Mouse (Mus musculus) MEL (cell line): ENCODE data around the gene Fbxo36. TPM values are rescaled to one million over a fixed set of nuclear protein-coding genes. Genes with fewer than 3 reads are reported as not detected.

ENCODE experiments used
- DNase-seq: peaks from one replicate; pipeline ENCODE4 v3.0.0; 2011; ENCODE audit warnings: low read depth, low spot score
- H3K27ac ChIP-seq: 2 replicates; pipeline ENCODE4 v1.5.1; 2012; ENCODE audit warnings: low read depth, mild to moderate bottlenecking, control low read depth, low read length, moderate library complexity; ENCODE audit not compliant: control insufficient read depth
- H3K27me3 ChIP-seq, 2 experiments: fragments of 150-350 bp in 1 of 2; sonication (generic) in 1 of 2; 2 replicates each; pipeline ENCODE4 v1.6.1; 2012; ENCODE audit warnings: low read length in 2 of 2, mild to moderate bottlenecking in 2 of 2, improper control_type of control experiment in 1 of 2, moderate library complexity in 1 of 2; ENCODE audit not compliant: insufficient read depth in 2 of 2, control insufficient read depth in 1 of 2
- H3K36me3 ChIP-seq, 2 experiments: 2 replicates each; pipeline ENCODE4 v1.6.1; 2012 to 2014; ENCODE audit warnings: low read length in 2 of 2, improper control_type of control experiment in 1 of 2, inconsistent platforms in 1 of 2, mild to moderate bottlenecking in 1 of 2; ENCODE audit not compliant: insufficient read depth in 2 of 2, control insufficient read depth in 1 of 2
- H3K4me1 ChIP-seq, 2 experiments: fragments of 150-350 bp in 1 of 2; sonication (generic) in 1 of 2; 2 replicates each; pipeline ENCODE4 v1.6.1; 2012; ENCODE audit warnings: low read length in 2 of 2, improper control_type of control experiment in 1 of 2, mild to moderate bottlenecking in 1 of 2; ENCODE audit not compliant: insufficient read depth in 2 of 2, control insufficient read depth in 1 of 2
- H3K4me3 ChIP-seq, 2 experiments: fragments of 150-350 bp in 1 of 2; sonication (generic) in 1 of 2; 2 replicates each; pipeline ENCODE4 v1.5.1; 2012; ENCODE audit warnings: low read depth in 2 of 2, low read length in 2 of 2, mild to moderate bottlenecking in 2 of 2, moderate library complexity in 2 of 2, control low read depth in 1 of 2, improper control_type of control experiment in 1 of 2; ENCODE audit not compliant: control insufficient read depth in 1 of 2, insufficient read depth in 1 of 2
- H3K79me2 ChIP-seq: 2 replicates; pipeline ENCODE4 v1.6.1; 2012; ENCODE audit warnings: mild to moderate bottlenecking, low read length, moderate library complexity; ENCODE audit not compliant: control insufficient read depth, poor library complexity, insufficient read depth
- H3K9ac ChIP-seq: 2 replicates; pipeline ENCODE4 v1.6.1; 2012; ENCODE audit warnings: low read depth, mild to moderate bottlenecking, control low read depth, low read length, moderate library complexity; ENCODE audit not compliant: control insufficient read depth, poor library complexity, severe bottlenecking
- H3K9me3 ChIP-seq: fragments of 150-350 bp; sonication (generic); replicated peaks from 2 replicates; pipeline ENCODE4 v1.6.1; 2012; ENCODE audit warnings: mild to moderate bottlenecking, low read length, improper control_type of control experiment, moderate library complexity; ENCODE audit not compliant: insufficient read depth
- BHLHE40 ChIP-seq: IDR thresholded peaks from 2 replicates; pipeline ENCODE4 v1.6.1; 2012; ENCODE audit warnings: low read depth, mild to moderate bottlenecking, inconsistent platforms, low read length, improper control_type of control experiment, borderline replicate concordance
- CHD1 ChIP-seq: IDR thresholded peaks from 2 replicates; pipeline ENCODE4 v1.6.1; 2012; ENCODE audit warnings: low read depth, mild to moderate bottlenecking, inconsistent platforms, low read length, improper control_type of control experiment
- ETS1 ChIP-seq: IDR thresholded peaks from 2 replicates; pipeline ENCODE4 v1.6.1; 2012; ENCODE audit warnings: low read depth, mild to moderate bottlenecking, inconsistent platforms, low read length, improper control_type of control experiment, moderate library complexity
- GATA1 ChIP-seq: IDR thresholded peaks from 2 replicates; pipeline ENCODE4 v1.6.1; 2011; ENCODE audit warnings: low read depth, low read length, improper control_type of control experiment
- JUND ChIP-seq: IDR thresholded peaks from 2 replicates; pipeline ENCODE4 v1.6.1; 2011; ENCODE audit warnings: low read depth, mild to moderate bottlenecking, improper control_type of control experiment, low read length
- MEF2A ChIP-seq: IDR thresholded peaks from 2 replicates; pipeline ENCODE4 v1.6.1; 2014; ENCODE audit warnings: low read depth, mild to moderate bottlenecking, inconsistent platforms, low read length, improper control_type of control experiment; ENCODE audit not compliant: poor library complexity, insufficient replicate concordance, severe bottlenecking; ENCODE audit errors: extremely low read depth
- MYB ChIP-seq: IDR thresholded peaks from 2 replicates; pipeline ENCODE4 v1.6.1; 2011; ENCODE audit warnings: mild to moderate bottlenecking, low read depth, low read length, improper control_type of control experiment
- NRF1 ChIP-seq: IDR thresholded peaks from 2 replicates; pipeline ENCODE4 v1.6.1; 2014; ENCODE audit warnings: low read depth, mild to moderate bottlenecking, inconsistent platforms, low read length, improper control_type of control experiment, moderate library complexity; ENCODE audit not compliant: poor library complexity, insufficient read depth, severe bottlenecking
- POLR2A ChIP-seq, 2 experiments: IDR thresholded peaks; 2 replicates each; pipeline ENCODE4 v1.6.1; 2011 to 2012; ENCODE audit warnings: low read length in 2 of 2, mild to moderate bottlenecking in 2 of 2, control low read depth in 1 of 2, improper control_type of control experiment in 1 of 2, low read depth in 1 of 2, moderate library complexity in 1 of 2; ENCODE audit not compliant: control insufficient read depth in 1 of 2, insufficient read depth in 1 of 2, poor library complexity in 1 of 2
- POLR2AphosphoS2 ChIP-seq: IDR thresholded peaks from 2 replicates; pipeline ENCODE4 v1.6.1; 2011; ENCODE audit warnings: low read length, improper control_type of control experiment
- SIN3A ChIP-seq: IDR thresholded peaks from 2 replicates; pipeline ENCODE4 v1.6.1; 2012; ENCODE audit warnings: low read length, improper control_type of control experiment, inconsistent platforms
- TAL1 ChIP-seq: IDR thresholded peaks from 2 replicates; pipeline ENCODE4 v1.6.1; 2012; ENCODE audit warnings: mild to moderate bottlenecking, inconsistent platforms, low read length, moderate library complexity, mixed read lengths
- TBP ChIP-seq: IDR thresholded peaks from 2 replicates; pipeline ENCODE4 v1.8.0; 2011; ENCODE audit warnings: low read depth, low read length, improper control_type of control experiment
- TCF12 ChIP-seq: IDR thresholded peaks from 2 replicates; pipeline ENCODE4 v1.6.1; 2014; ENCODE audit warnings: low read depth, mild to moderate bottlenecking, inconsistent platforms, low read length, improper control_type of control experiment, moderate library complexity
- UBTF ChIP-seq: IDR thresholded peaks from 2 replicates; pipeline ENCODE4 v1.6.1; 2012; ENCODE audit warnings: low read depth, mild to moderate bottlenecking, inconsistent platforms, low read length, improper control_type of control experiment, moderate library complexity, borderline replicate concordance; ENCODE audit not compliant: insufficient read depth
- USF1 ChIP-seq: IDR thresholded peaks from 2 replicates; pipeline ENCODE4 v1.6.1; 2014; ENCODE audit warnings: low read depth, mild to moderate bottlenecking, inconsistent platforms, low read length, improper control_type of control experiment, moderate library complexity
- USF2 ChIP-seq, 2 experiments: IDR thresholded peaks; 2 replicates each; pipeline ENCODE4 v1.6.1; 2011 to 2012; ENCODE audit warnings: improper control_type of control experiment in 2 of 2, low read length in 2 of 2, borderline replicate concordance in 1 of 2, inconsistent platforms in 1 of 2, low read depth in 1 of 2, mild to moderate bottlenecking in 1 of 2; ENCODE audit not compliant: insufficient read depth in 1 of 2
- ZMIZ1 ChIP-seq: IDR thresholded peaks from 2 replicates; pipeline ENCODE4 v1.6.1; 2012; ENCODE audit warnings: low read depth, mild to moderate bottlenecking, inconsistent platforms, low read length, improper control_type of control experiment, moderate library complexity
- ZNF384 ChIP-seq: IDR thresholded peaks from 2 replicates; pipeline ENCODE4 v1.6.1; 2012; ENCODE audit warnings: low read depth, mild to moderate bottlenecking, inconsistent platforms, low read length, improper control_type of control experiment
- polyA plus RNA-seq, 2 experiments: library from polyadenylated mRNA; stranded (reverse) in 1 of 2; unstranded in 1 of 2; fragments of >175 nt in 1 of 2; fragments of >200 nt in 1 of 2; gene quantifications; 2 replicates each; pipeline versions ENCODE4 v1.2.1 to v1.2.4; 2012; ENCODE audit warnings: low replicate concordance in 2 of 2, low read depth in 1 of 2; ENCODE audit not compliant: insufficient read length in 2 of 2, insufficient read depth in 1 of 2, missing spikeins in 1 of 2
- total RNA-seq: library from RNA; depleted of rRNA; stranded (reverse); fragments of 300-350 nt; gene quantifications from 2 replicates; pipeline ENCODE4 v1.2.3, GENCODE M21; 2012

The Fbxo36 gene
- total and polyA plus RNA-seq, 3 experiments: 2.5 to 2.9 TPM; not detected in 1

GRCm38 (mm10) chr1:84936716-84937510 lies 97.3 kb downstream of the Fbxo36 start:
- Histone ChIP-seq H3K36me3 (no peaks in the 10 kb centered on the region; a peak in 1 of 4 replicates), H3K9ac (no peak overlapping the region), H3K27me3 (no peaks in the 10 kb centered on the region), H3K79me2 (no peaks in the 10 kb centered on the region), H3K4me1 (no peaks in the 10 kb centered on the region), H3K9me3 (no peaks in the 10 kb centered on the region), H3K27ac (no peak overlapping the region), H3K4me3 (no peak overlapping the region)
- DNase-seq: no peak
- no peak for TF ChIP-seq ZNF384
- no peak for TF ChIP-seq NRF1
- no peak for TF ChIP-seq USF2 (IDR thresholded peaks at IDR 0.05; ENCODE audit: borderline replicate concordance in 1 of 2, insufficient read depth in 1 of 2, low read depth in 1 of 2, low read length in 2 of 2)
- TF ChIP-seq POLR2AphosphoS2: no peak
- TF ChIP-seq GATA1: no peak
- no peak for TF ChIP-seq CHD1
- TF ChIP-seq MYB: no peak
- TF ChIP-seq TCF12: no peak
- no peak for TF ChIP-seq TBP
- TF ChIP-seq BHLHE40: no peak
- no peak for TF ChIP-seq JUND
- no peak for TF ChIP-seq ZMIZ1

GRCm38 (mm10) chr1:84939466-84939865 lies 99.8 kb downstream of the Fbxo36 start:
- H3K9ac ChIP-seq: no peak overlapping the region
- H3K79me2 ChIP-seq: no peaks in the 10 kb centered on the region
- no peak for DNase-seq
- no peaks in the 10 kb centered on the region for H3K9me3 ChIP-seq
- no peak overlapping the region for H3K27ac ChIP-seq
- H3K27me3 ChIP-seq: no peaks in the 10 kb centered on the region
- no peaks in the 10 kb centered on the region for H3K4me1 ChIP-seq
- H3K36me3 ChIP-seq: no peaks in the 10 kb centered on the region; a peak in 1 of 4 replicates
- no peak overlapping the region for H3K4me3 ChIP-seq
- TF ChIP-seq ETS1 (no peak), USF1 (no peak), CHD1 (no peak), SIN3A (no peak), UBTF (no peak), TCF12 (no peak), ZNF384 (no peak), POLR2A (IDR thresholded peaks at IDR 0.05; ENCODE audit: control insufficient read depth in 1 of 2, insufficient read depth in 1 of 2, low read depth in 1 of 2, low read length in 2 of 2, poor library complexity in 1 of 2) (no peak), MEF2A (no peak), TAL1 (no peak), NRF1 (no peak), BHLHE40 (no peak)
